Mouse (Mus musculus) CH12.LX (cell line): ENCODE measurements around the gene Relch. TPM values are rescaled to one million over a fixed set of nuclear protein-coding genes. Genes with fewer than 3 reads are reported as not detected.
"Not testable (repeated sequence)": the region's sequence is repeated elsewhere in the genome, so short reads cannot be mapped to it uniquely, and the experiment has no call there.

Experiments used
- DNase-seq: peaks from one replicate; pipeline ENCODE4 v3.0.0-alpha.2; 2013; ENCODE audit errors: extremely low read depth
- H3K27ac ChIP-seq: 2 replicates; pipeline ENCODE4 v1.5.1; 2012; ENCODE audit warnings: low read depth, mild to moderate bottlenecking, control low read depth, moderate library complexity; ENCODE audit not compliant: insufficient read depth
- H3K27me3 ChIP-seq: replicated peaks from 2 replicates; pipeline ENCODE3; 2012; ENCODE audit warnings: inconsistent platforms
- H3K36me3 ChIP-seq, 2 experiments: replicated peaks in 1 of 2; 2 replicates each; pipeline versions ENCODE3 to v1.6.1; 2012; ENCODE audit warnings: inconsistent platforms in 1 of 2, low read length in 1 of 2, mild to moderate bottlenecking in 1 of 2, mixed read lengths in 1 of 2, moderate library complexity in 1 of 2; ENCODE audit not compliant: control insufficient read depth in 1 of 2, insufficient read depth in 1 of 2
- H3K4me1 ChIP-seq, 2 experiments: 2 replicates each; pipeline ENCODE4 v1.6.1; 2012; ENCODE audit warnings: inconsistent platforms in 1 of 2, moderate library complexity in 1 of 2; ENCODE audit not compliant: insufficient read depth in 2 of 2, control insufficient read depth in 1 of 2
- H3K4me2 ChIP-seq: 2 replicates; pipeline ENCODE4 v1.6.1; 2012; ENCODE audit warnings: low read depth, mild to moderate bottlenecking, control low read depth; ENCODE audit not compliant: poor library complexity, insufficient read depth, severe bottlenecking
- H3K4me3 ChIP-seq, 3 experiments: fragments of 150-350 bp in 1 of 3; sonication (generic) in 1 of 3; replicated peaks in 1 of 3; 2 replicates each; pipeline versions ENCODE3 to v1.5.1; 2011 to 2012; ENCODE audit warnings: low read depth in 2 of 3, low read length in 2 of 3, mild to moderate bottlenecking in 2 of 3, moderate library complexity in 2 of 3, control low read depth in 1 of 3, improper control_type of control experiment in 1 of 3, inconsistent platforms in 1 of 3, mixed read lengths in 1 of 3; ENCODE audit not compliant: poor library complexity in 1 of 3
- H3K79me2 ChIP-seq: replicated peaks from 2 replicates; pipeline ENCODE4 v1.6.1; 2012; ENCODE audit warnings: mild to moderate bottlenecking, moderate library complexity; ENCODE audit not compliant: control insufficient read depth, poor library complexity, insufficient read depth, severe bottlenecking; ENCODE audit errors: extremely low read depth
- H3K9ac ChIP-seq: 2 replicates; pipeline ENCODE4 v1.6.1; 2012; ENCODE audit warnings: low read depth, mild to moderate bottlenecking, control low read depth, moderate library complexity; ENCODE audit not compliant: insufficient read depth
- H3K9me3 ChIP-seq: replicated peaks from 2 replicates; pipeline ENCODE3; 2012; ENCODE audit warnings: low read length, inconsistent platforms, mixed read lengths
- BHLHE40 ChIP-seq: IDR thresholded peaks from 2 replicates; pipeline ENCODE4 v1.6.1; 2011; ENCODE audit warnings: mild to moderate bottlenecking, low read depth, low read length, improper control_type of control experiment
- ETS1 ChIP-seq: conservative IDR thresholded peaks from 2 replicates; pipeline ENCODE4 v1.6.1; 2012; ENCODE audit warnings: low read depth, mild to moderate bottlenecking, inconsistent platforms, low read length, improper control_type of control experiment, moderate library complexity
- IRF4 ChIP-seq: IDR thresholded peaks from 2 replicates; pipeline ENCODE4 v1.6.1; 2014; ENCODE audit warnings: low read depth, mild to moderate bottlenecking, inconsistent platforms, low read length, improper control_type of control experiment
- JUN ChIP-seq: IDR thresholded peaks from 2 replicates; pipeline ENCODE4 v1.6.1; 2011; ENCODE audit warnings: low read depth, mild to moderate bottlenecking, low read length, improper control_type of control experiment, moderate library complexity; ENCODE audit not compliant: insufficient read depth
- MXI1 ChIP-seq: IDR thresholded peaks from 2 replicates; pipeline ENCODE4 v1.6.1; 2011; ENCODE audit warnings: mild to moderate bottlenecking, low read depth, low read length, improper control_type of control experiment
- MYC ChIP-seq: IDR thresholded peaks from 2 replicates; pipeline ENCODE4 v1.6.1; 2011; ENCODE audit warnings: low read depth, mild to moderate bottlenecking, improper control_type of control experiment, low read length
- SIN3A ChIP-seq: IDR thresholded peaks from 2 replicates; pipeline ENCODE4 v1.6.1; 2012; ENCODE audit warnings: low read length, improper control_type of control experiment, inconsistent platforms
- TBP ChIP-seq: conservative IDR thresholded peaks from 2 replicates; pipeline ENCODE4 v1.6.1; 2011; ENCODE audit warnings: low read depth, low read length, improper control_type of control experiment
- TCF12 ChIP-seq: IDR thresholded peaks from 2 replicates; pipeline ENCODE4 v1.6.1; 2014; ENCODE audit warnings: low read depth, mild to moderate bottlenecking, inconsistent platforms, low read length, improper control_type of control experiment
- dilution Hi-C: fragments of 300-500 bp; cut with MboI; formaldehyde crosslinking; loops from 2 replicates; pipeline ENCODE4 v1.14.3; 2020; ENCODE audit warnings: low sequenced_read_pairs; ENCODE audit not compliant: extremely low pct_unique_long_range_greater_than_20kb, extremely low pct_ligation_motif_present
- in situ Hi-C: fragments of 300-500 bp; cut with MboI; formaldehyde crosslinking; loops from 3 replicates; pipeline ENCODE4 v1.14.3; 2019; ENCODE audit warnings: low sequenced_read_pairs, low pct_ligation_motif_present, low pct_unique_long_range_greater_than_20kb, mixed read lengths
- polyA plus RNA-seq: library from polyadenylated mRNA; unstranded; fragments of >175 nt; gene quantifications from 2 replicates; pipeline ENCODE4 v1.2.1, GENCODE M21; 2012; ENCODE audit warnings: low read depth; ENCODE audit not compliant: insufficient read length
- total RNA-seq, 2 experiments: library from RNA; depleted of rRNA; stranded (reverse); fragments of 300-350 nt in 1 of 2; fragments of >200 nt in 1 of 2; gene quantifications; 2 replicates each; pipeline ENCODE4 v1.2.3; 2012 to 2014

Relch gene
- total and polyA plus RNA-seq, 3 experiments = 23.1 to 25.9 (median 24.3) TPM

DNA sequence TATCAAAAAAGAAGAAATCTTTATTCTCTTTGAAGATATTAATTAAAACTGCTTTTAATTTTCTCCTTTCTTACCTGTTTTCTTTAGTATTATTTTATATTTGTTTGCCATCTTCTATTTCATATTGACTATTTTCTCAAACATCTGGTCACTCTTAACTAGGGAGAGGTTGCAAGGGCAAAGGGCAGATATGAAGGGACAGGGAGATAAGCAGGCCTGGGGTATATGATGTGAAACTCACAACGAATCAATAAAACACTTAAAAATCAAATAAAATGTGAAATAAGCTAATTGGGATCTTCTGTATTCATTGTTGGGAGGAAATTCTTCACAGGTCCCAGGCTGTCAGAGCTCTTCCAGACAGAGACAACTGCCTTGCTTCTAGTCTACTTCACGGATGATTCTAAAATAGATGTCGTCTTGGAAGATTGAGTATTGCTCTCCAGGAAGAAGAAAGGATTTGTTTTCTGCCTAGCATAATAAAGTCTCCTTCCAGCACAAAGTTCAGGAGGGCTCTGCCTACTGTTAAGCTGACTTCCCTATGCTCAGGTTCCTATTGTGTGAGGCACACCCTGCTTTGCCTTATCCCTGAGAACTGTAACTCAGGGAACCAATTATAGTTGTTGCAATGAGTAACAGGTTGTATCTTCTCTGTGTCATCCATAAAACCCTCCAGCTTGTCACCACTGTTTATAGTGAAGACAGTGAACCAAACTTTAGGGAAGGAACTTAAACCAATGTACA lies 95.9 kb downstream of the Relch start:
- H3K4me3 ChIP-seq = no peak overlapping the region
- H3K9me3 ChIP-seq = peaks cover 12% of the 10 kb centered on the region
- no peak for DNase-seq
- H3K79me2 ChIP-seq = no peaks in the 10 kb centered on the region
- dilution Hi-C loops (no loop called here), in situ Hi-C loops (no loop called here)
- no peak overlapping the region for H3K4me2 ChIP-seq
- no peak overlapping the region for H3K27ac ChIP-seq
- no peak overlapping the region for H3K9ac ChIP-seq
- peaks cover 2% of the 10 kb centered on the region in 2 experiments for H3K36me3 ChIP-seq
- H3K4me1 ChIP-seq = peaks cover 5 to 25% of the 10 kb centered on the region in 2 experiments
- TF ChIP-seq JUN = no peak
- no peaks in the 10 kb centered on the region for H3K27me3 ChIP-seq

DNA sequence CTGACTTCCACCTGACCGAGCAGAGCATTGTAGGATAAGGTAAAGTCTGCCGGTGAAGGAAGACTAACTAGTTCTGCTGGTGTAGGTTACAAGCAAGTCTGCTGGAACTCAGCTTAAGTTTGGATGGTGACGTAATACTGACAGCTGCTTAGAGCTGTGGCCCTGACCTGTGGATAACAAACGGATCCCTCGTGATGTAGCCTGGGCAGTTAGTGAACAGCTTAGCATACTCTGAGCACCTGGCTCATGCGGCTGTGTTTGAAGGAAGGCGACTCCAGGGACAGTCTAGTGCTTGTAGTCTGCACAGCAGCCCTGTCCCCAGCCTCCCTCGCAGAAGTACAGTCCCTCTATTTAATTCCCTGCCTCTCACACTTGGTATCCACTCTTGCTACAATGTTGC lies 101.9 kb downstream of the Relch start:
- Histone ChIP-seq H3K4me3 (peak overlapping the region in 1 of 3 experiments; percentile 7), H3K27ac (peak overlapping the region; percentile 85), H3K4me2 (peak overlapping the region; percentile 59), H3K9ac (peak overlapping the region; percentile 20; the same call in 1 of the 2 replicates), H3K4me1 (peaks cover 0 to 3% of the 10 kb centered on the region in 2 experiments; a peak in 1 of 4 replicates), H3K27me3 (no peaks in the 10 kb centered on the region), H3K9me3 (peaks cover 12% of the 10 kb centered on the region), H3K79me2 (no peaks in the 10 kb centered on the region), H3K36me3 (no peaks in the 10 kb centered on the region)
- in situ Hi-C loops (no loop called here), dilution Hi-C loops (no loop called here)
- DNase-seq = peak; percentile 50
- TF ChIP-seq TCF12 (0 out of 2 replicates have a peak, but pooled peaks have one; percentile 26), BHLHE40 (peak; percentile 43), JUN (peak; percentile 35; the same call in 1 of the 2 replicates), ETS1 (no peak)

DNA sequence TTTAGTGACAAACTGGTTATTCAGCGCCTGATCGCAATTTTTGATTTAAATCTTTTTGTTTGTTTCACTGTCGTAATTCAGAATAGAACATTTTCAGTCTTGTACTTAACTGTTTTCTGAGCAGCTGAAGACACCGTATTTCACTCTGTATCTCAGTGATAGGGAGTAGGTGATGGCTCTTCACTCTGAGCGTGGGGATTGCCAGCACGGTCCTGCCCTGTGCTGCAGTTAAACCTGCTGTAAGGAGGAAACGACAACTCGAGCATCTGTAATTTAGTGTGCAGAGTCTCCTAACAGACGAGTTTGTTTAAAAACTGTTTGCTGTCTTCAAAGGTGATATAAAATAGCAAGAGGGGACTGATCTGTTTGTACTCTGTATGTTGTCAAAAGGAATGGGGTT lies 102.4 kb downstream of the Relch start:
- H3K79me2 ChIP-seq, H3K4me1 ChIP-seq, in situ Hi-C loops, DNase-seq, H3K27me3 ChIP-seq, H3K36me3 ChIP-seq, H3K9ac ChIP-seq, dilution Hi-C loops: not testable (repeated sequence)
- TF ChIP-seq TBP = peak; percentile 75
- TF ChIP-seq BHLHE40 = peak; percentile 52; the same call in 1 of the 2 replicates
- TF ChIP-seq IRF4 = peak; percentile 44; the same call in 1 of the 2 replicates
- TF ChIP-seq SIN3A = peak; percentile 47; the same call in 1 of the 2 replicates
- peak; percentile 35; the same call in 1 of the 2 replicates for TF ChIP-seq MXI1
- TF ChIP-seq MYC = 0 out of 2 replicates have a peak, but pooled peaks have one; percentile 35
- peaks cover 12% of the 10 kb centered on the region for H3K9me3 ChIP-seq
- H3K27ac ChIP-seq = peak overlapping the region; percentile 71
- H3K4me2 ChIP-seq = peak overlapping the region; percentile 59; the same call in 1 of the 2 replicates
- H3K4me3 ChIP-seq = peak overlapping the region in 1 of 3 experiments; percentile 50
